ENCODE assay signal across 10 mouse cellular contexts in the genomic region with DNA sequence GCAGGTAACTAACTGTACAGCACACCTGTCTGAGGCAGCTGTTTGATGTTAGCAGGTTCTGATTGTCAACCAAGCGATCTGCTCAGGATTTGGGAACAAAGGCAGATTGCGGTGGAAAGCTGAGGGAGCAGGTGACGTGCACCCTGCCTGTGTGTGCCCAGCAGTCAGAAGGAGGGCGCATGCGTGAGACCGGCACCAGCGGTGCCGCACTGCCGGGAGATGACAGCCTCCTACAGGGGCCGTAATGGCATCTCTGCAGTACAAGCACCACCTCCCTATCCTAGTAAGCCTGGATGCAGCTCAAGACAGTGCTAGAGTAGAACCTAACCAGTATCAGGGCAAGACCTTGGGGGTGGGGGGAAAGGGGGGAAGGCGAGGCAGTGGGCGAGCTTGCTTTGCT. TPM values are rescaled to one million over a fixed set of nuclear protein-coding genes. Genes with fewer than 3 reads are reported as not detected.
DNase-seq lines count a peak whose midpoint lies in the region; ATAC-seq and TF ChIP-seq lines count a peak whose summit lies in the region.
"Had no signal": no experiment of that assay in that cellular context is flagged by ENCODE, and none has a peak within 500 bp of the region (broad histone marks: within the 10 kb centered on the region; RNA-seq: fewer than 3 reads in every experiment).

No protein-coding gene starts in this region.

- H3K4me3 ChIP-seq in hindbrain, postnatal 0 days (ENCODE audit: low read length) = no peak overlapping the region
- H3K4me3 ChIP-seq in hindbrain, embryonic 10.5 days = no peak overlapping the region
- H3K4me3 ChIP-seq in heart, embryonic 13.5 days = peak overlapping the region; percentile 12; the same call in 1 of the 2 replicates
- H3K4me3 ChIP-seq: liver, embryonic 13.5 days had no signal

- no peaks in the 10 kb centered on the region for H3K27me3 ChIP-seq in hindbrain, postnatal 0 days (ENCODE audit: insufficient read depth, low read length)
- H3K27me3 ChIP-seq in hindbrain, embryonic 10.5 days (ENCODE audit: insufficient read depth, poor library complexity, severe bottlenecking) = no peaks in the 10 kb centered on the region
- no peaks in the 10 kb centered on the region for H3K27me3 ChIP-seq in heart, embryonic 13.5 days (replicated peaks)
- H3K27me3 ChIP-seq: liver, embryonic 13.5 days had no signal

- H3K9me3 ChIP-seq in hindbrain, postnatal 0 days (ENCODE audit: low read length) = no peaks in the 10 kb centered on the region
- H3K9me3 ChIP-seq in hindbrain, embryonic 10.5 days = no peaks in the 10 kb centered on the region
- no peaks in the 10 kb centered on the region for H3K9me3 ChIP-seq in heart, embryonic 13.5 days
- H3K9me3 ChIP-seq: liver, embryonic 13.5 days had no signal

- DNase-seq in hindbrain, postnatal 0 days (ENCODE audit: low spot score) = peak; percentile 33
- no peak for DNase-seq in hindbrain, embryonic 10.5 days (ENCODE audit: low spot score)
- peak; percentile 32 for DNase-seq in thymus, postnatal 14 days
- DNase-seq in thymus, adult 18-20 months = no peak
- peak; percentile 13 to 14 for DNase-seq in thymus, postnatal 36 days
- no peak for DNase-seq in ovary, adult 18-20 months (ENCODE audit: low spot score)
- DNase-seq in spleen, postnatal 14 days (ENCODE audit: low spot score in 2 of 2) = no peak
- DNase-seq: liver, embryonic 13.5 days had no signal

- 0 out of 2 replicates have a peak overlapping the region, but pooled peaks have one; percentile 17 for H3K4me2 ChIP-seq in hindbrain, postnatal 0 days (ENCODE audit: low read depth, low read length)
- H3K4me2 ChIP-seq in heart, embryonic 13.5 days = peak overlapping the region; percentile 36; the same call in 1 of the 2 replicates
- H3K4me2 ChIP-seq: liver, embryonic 13.5 days had no signal

- no peak for ATAC-seq in hindbrain, postnatal 0 days
- ATAC-seq in heart, embryonic 13.5 days (ENCODE audit: extremely low read depth, insufficient number of reproducible peaks, low FRiP score, low TSS enrichment) = no peak

- WGBS in hindbrain, postnatal 0 days = 69% methylated on average over 12 of the region's 12 CpGs
- 80% methylated on average over 12 of the region's 12 CpGs for WGBS in hindbrain, embryonic 10.5 days
- WGBS in heart, embryonic 13.5 days = 68% methylated on average over 12 of the region's 12 CpGs

- no peak overlapping the region for H3K27ac ChIP-seq in hindbrain, postnatal 0 days
- no peak overlapping the region for H3K27ac ChIP-seq in hindbrain, embryonic 10.5 days
- H3K27ac ChIP-seq in heart, embryonic 13.5 days (replicated peaks) = no peak overlapping the region
- H3K27ac ChIP-seq: liver, embryonic 13.5 days had no signal

- H3K36me3 ChIP-seq in hindbrain, postnatal 0 days (ENCODE audit: insufficient read depth, low read length) = no peaks in the 10 kb centered on the region
- no peaks in the 10 kb centered on the region for H3K36me3 ChIP-seq in hindbrain, embryonic 10.5 days
- H3K36me3 ChIP-seq in heart, embryonic 13.5 days = no peaks in the 10 kb centered on the region
- H3K36me3 ChIP-seq: liver, embryonic 13.5 days had no signal

- TF ChIP-seq CTCF in hindbrain, postnatal 0 days (IDR thresholded peaks at IDR 0.05; ENCODE audit: low read depth) = no peak

- 0 out of 2 replicates have a peak, but pooled peaks cover 3% of the 10 kb centered on the region for H3K4me1 ChIP-seq in hindbrain, postnatal 0 days (ENCODE audit: insufficient read depth, low read length)
- H3K4me1 ChIP-seq in hindbrain, embryonic 10.5 days (replicated peaks) = peaks cover 6% of the 10 kb centered on the region
- H3K4me1 ChIP-seq in heart, embryonic 13.5 days = peaks cover 7% of the 10 kb centered on the region

- no peak overlapping the region for H3K9ac ChIP-seq in hindbrain, postnatal 0 days (replicated peaks; ENCODE audit: low read length)
- H3K9ac ChIP-seq in heart, embryonic 13.5 days = no peak overlapping the region
- H3K9ac ChIP-seq: liver, embryonic 13.5 days had no signal

RNA-seq across cellular contexts. Expression of a gene that starts 35.2 kb away (rescaled TPM):
- total RNA-seq in hindbrain, postnatal 0 days (2014; rRNA removed) = 2.0 and 2.9 TPM in 2 replicates
- polyA plus RNA-seq in hindbrain, postnatal 0 days (2015; fragmentation: Nextera tagmentation; extraction: Ambion mirVana) = 1.2 and 1.3 TPM in 2 replicates
- polyA plus RNA-seq in hindbrain, embryonic 10.5 days (2016; fragmentation: Nextera tagmentation; extraction: Ambion mirVana) = 1.2 and 1.5 TPM in 2 replicates
- 0.06 and 0.13 TPM in 2 replicates for polyA plus RNA-seq in heart, embryonic 13.5 days (2015; fragmentation: Nextera tagmentation; extraction: Ambion mirVana)
- total RNA-seq: gastrocnemius, adult 18-20 months had no signal
- polyA plus RNA-seq: liver, embryonic 13.5 days had no signal

Comparison
In these comparisons a context has a peak if more than half of its experiments do, and no peak if none do; other contexts are left out.
1. DNase-seq: peak in hindbrain, postnatal 0 days (single experiment), thymus, postnatal 14 days (single experiment) and thymus, postnatal 36 days (2 of 2); none in hindbrain, embryonic 10.5 days (single experiment), thymus, adult 18-20 months (0 of 2), ovary, adult 18-20 months (single experiment) and spleen, postnatal 14 days (0 of 2).